Mouse (Mus musculus) CH12.LX (cell line): ENCODE results near the gene Cd151. TPM values are rescaled to one million over a fixed set of nuclear protein-coding genes. Genes with fewer than 3 reads are reported as not detected.
A peak's percentile ranks its signal among the peaks of the same experiment; 100 is the strongest.

Experiments
- DNase-seq: peaks from one replicate; pipeline ENCODE4 v3.0.0-alpha.2; 2013; ENCODE audit errors: extremely low read depth
- H3K27ac ChIP-seq: 2 replicates; pipeline ENCODE4 v1.5.1; 2012; ENCODE audit warnings: low read depth, mild to moderate bottlenecking, control low read depth, moderate library complexity; ENCODE audit not compliant: insufficient read depth
- H3K27me3 ChIP-seq: replicated peaks from 2 replicates; pipeline ENCODE3; 2012; ENCODE audit warnings: inconsistent platforms
- H3K36me3 ChIP-seq, 2 experiments: replicated peaks in 1 of 2; 2 replicates each; pipeline versions ENCODE3 to v1.6.1; 2012; ENCODE audit warnings: inconsistent platforms in 1 of 2, low read length in 1 of 2, mild to moderate bottlenecking in 1 of 2, mixed read lengths in 1 of 2, moderate library complexity in 1 of 2; ENCODE audit not compliant: control insufficient read depth in 1 of 2, insufficient read depth in 1 of 2
- H3K4me1 ChIP-seq, 2 experiments: 2 replicates each; pipeline ENCODE4 v1.6.1; 2012; ENCODE audit warnings: inconsistent platforms in 1 of 2, moderate library complexity in 1 of 2; ENCODE audit not compliant: insufficient read depth in 2 of 2, control insufficient read depth in 1 of 2
- H3K4me2 ChIP-seq: 2 replicates; pipeline ENCODE4 v1.6.1; 2012; ENCODE audit warnings: low read depth, mild to moderate bottlenecking, control low read depth; ENCODE audit not compliant: poor library complexity, insufficient read depth, severe bottlenecking
- H3K4me3 ChIP-seq, 3 experiments: fragments of 150-350 bp in 1 of 3; sonication (generic) in 1 of 3; replicated peaks in 1 of 3; 2 replicates each; pipeline versions ENCODE3 to v1.5.1; 2011 to 2012; ENCODE audit warnings: low read depth in 2 of 3, low read length in 2 of 3, mild to moderate bottlenecking in 2 of 3, moderate library complexity in 2 of 3, control low read depth in 1 of 3, improper control_type of control experiment in 1 of 3, inconsistent platforms in 1 of 3, mixed read lengths in 1 of 3; ENCODE audit not compliant: poor library complexity in 1 of 3
- H3K79me2 ChIP-seq: replicated peaks from 2 replicates; pipeline ENCODE4 v1.6.1; 2012; ENCODE audit warnings: mild to moderate bottlenecking, moderate library complexity; ENCODE audit not compliant: control insufficient read depth, poor library complexity, insufficient read depth, severe bottlenecking; ENCODE audit errors: extremely low read depth
- H3K9ac ChIP-seq: 2 replicates; pipeline ENCODE4 v1.6.1; 2012; ENCODE audit warnings: low read depth, mild to moderate bottlenecking, control low read depth, moderate library complexity; ENCODE audit not compliant: insufficient read depth
- H3K9me3 ChIP-seq: replicated peaks from 2 replicates; pipeline ENCODE3; 2012; ENCODE audit warnings: low read length, inconsistent platforms, mixed read lengths
- CHD1 ChIP-seq: IDR thresholded peaks from 2 replicates; pipeline ENCODE4 v1.6.1; 2012; ENCODE audit warnings: low read depth, low read length, improper control_type of control experiment, inconsistent platforms
- E2F4 ChIP-seq: IDR thresholded peaks from 2 replicates; pipeline ENCODE4 v1.6.1; 2011; ENCODE audit warnings: low read depth, low read length, improper control_type of control experiment; ENCODE audit not compliant: insufficient replicate concordance
- ELF1 ChIP-seq: IDR thresholded peaks from 2 replicates; pipeline ENCODE4 v1.6.1; 2014; ENCODE audit warnings: low read depth, mild to moderate bottlenecking, inconsistent platforms, low read length, improper control_type of control experiment
- ETS1 ChIP-seq: conservative IDR thresholded peaks from 2 replicates; pipeline ENCODE4 v1.6.1; 2012; ENCODE audit warnings: low read depth, mild to moderate bottlenecking, inconsistent platforms, low read length, improper control_type of control experiment, moderate library complexity
- JUND ChIP-seq: conservative IDR thresholded peaks from 2 replicates; pipeline ENCODE4 v1.6.1; 2011; ENCODE audit warnings: low read depth, low read length, improper control_type of control experiment
- MAX ChIP-seq: IDR thresholded peaks from 2 replicates; pipeline ENCODE4 v1.6.1; 2011; ENCODE audit warnings: low read length, improper control_type of control experiment
- MAZ ChIP-seq: IDR thresholded peaks from 2 replicates; pipeline ENCODE4 v1.6.1; 2012; ENCODE audit warnings: low read depth, mild to moderate bottlenecking, inconsistent platforms, low read length, improper control_type of control experiment, moderate library complexity
- MEF2A ChIP-seq: IDR thresholded peaks from 2 replicates; pipeline ENCODE4 v1.6.1; 2014; ENCODE audit warnings: low read depth, mild to moderate bottlenecking, inconsistent platforms, low read length, improper control_type of control experiment, borderline replicate concordance
- NELFE ChIP-seq: IDR thresholded peaks from 2 replicates; pipeline ENCODE4 v1.6.1; 2011; ENCODE audit warnings: low read depth, low read length, improper control_type of control experiment
- NRF1 ChIP-seq: IDR thresholded peaks from 2 replicates; pipeline ENCODE4 v1.6.1; 2014; ENCODE audit warnings: low read depth, mild to moderate bottlenecking, inconsistent platforms, low read length, improper control_type of control experiment, moderate library complexity
- PAX5 ChIP-seq: IDR thresholded peaks from 2 replicates; pipeline ENCODE4 v1.6.1; 2012; ENCODE audit warnings: low read length, inconsistent platforms, mixed read lengths
- POLR2A ChIP-seq: IDR thresholded peaks from 2 replicates; pipeline ENCODE4 v1.6.1; 2011; ENCODE audit warnings: low read depth, mild to moderate bottlenecking, improper control_type of control experiment, low read length
- RAD21 ChIP-seq: IDR thresholded peaks from 2 replicates; pipeline ENCODE4 v1.6.1; 2011; ENCODE audit warnings: low read depth, mild to moderate bottlenecking, low read length, improper control_type of control experiment, moderate library complexity
- RCOR1 ChIP-seq: conservative IDR thresholded peaks from 2 replicates; pipeline ENCODE4 v1.6.1; 2012; ENCODE audit warnings: low read depth, mild to moderate bottlenecking, inconsistent platforms, low read length, improper control_type of control experiment
- SIN3A ChIP-seq: IDR thresholded peaks from 2 replicates; pipeline ENCODE4 v1.6.1; 2012; ENCODE audit warnings: low read length, improper control_type of control experiment, inconsistent platforms
- SMC3 ChIP-seq: IDR thresholded peaks from 2 replicates; pipeline ENCODE4 v1.6.1; 2011; ENCODE audit warnings: low read depth, low read length, improper control_type of control experiment
- TBP ChIP-seq: conservative IDR thresholded peaks from 2 replicates; pipeline ENCODE4 v1.6.1; 2011; ENCODE audit warnings: low read depth, low read length, improper control_type of control experiment
- UBTF ChIP-seq: IDR thresholded peaks from 2 replicates; pipeline ENCODE4 v1.6.1; 2012; ENCODE audit warnings: low read depth, mild to moderate bottlenecking, inconsistent platforms, low read length, improper control_type of control experiment, moderate library complexity
- ZC3H11A ChIP-seq: IDR thresholded peaks from 2 replicates; pipeline ENCODE4 v1.6.1; 2012; ENCODE audit warnings: low read depth, mild to moderate bottlenecking, inconsistent platforms, low read length, improper control_type of control experiment
- ZKSCAN1 ChIP-seq: IDR thresholded peaks from 2 replicates; pipeline ENCODE4 v1.6.1; 2012; ENCODE audit warnings: low read depth, inconsistent platforms, low read length, improper control_type of control experiment, borderline replicate concordance
- ZNF384 ChIP-seq: IDR thresholded peaks from 2 replicates; pipeline ENCODE4 v1.6.1; 2012; ENCODE audit warnings: low read depth, low read length, improper control_type of control experiment, inconsistent platforms
- dilution Hi-C: fragments of 300-500 bp; cut with MboI; formaldehyde crosslinking; loops from 2 replicates; pipeline ENCODE4 v1.14.3; 2020; ENCODE audit warnings: low sequenced_read_pairs; ENCODE audit not compliant: extremely low pct_unique_long_range_greater_than_20kb, extremely low pct_ligation_motif_present
- in situ Hi-C: fragments of 300-500 bp; cut with MboI; formaldehyde crosslinking; loops from 3 replicates; pipeline ENCODE4 v1.14.3; 2019; ENCODE audit warnings: low sequenced_read_pairs, low pct_ligation_motif_present, low pct_unique_long_range_greater_than_20kb, mixed read lengths
- polyA plus RNA-seq: library from polyadenylated mRNA; unstranded; fragments of >175 nt; gene quantifications from 2 replicates; pipeline ENCODE4 v1.2.1, GENCODE M21; 2012; ENCODE audit warnings: low read depth; ENCODE audit not compliant: insufficient read length
- total RNA-seq, 2 experiments: library from RNA; depleted of rRNA; stranded (reverse); fragments of 300-350 nt in 1 of 2; fragments of >200 nt in 1 of 2; gene quantifications; 2 replicates each; pipeline ENCODE4 v1.2.3; 2012 to 2014

Gene Cd151
- total and polyA plus RNA-seq, 3 experiments: 10.6 to 21.1 (median 14.9) TPM

DNA sequence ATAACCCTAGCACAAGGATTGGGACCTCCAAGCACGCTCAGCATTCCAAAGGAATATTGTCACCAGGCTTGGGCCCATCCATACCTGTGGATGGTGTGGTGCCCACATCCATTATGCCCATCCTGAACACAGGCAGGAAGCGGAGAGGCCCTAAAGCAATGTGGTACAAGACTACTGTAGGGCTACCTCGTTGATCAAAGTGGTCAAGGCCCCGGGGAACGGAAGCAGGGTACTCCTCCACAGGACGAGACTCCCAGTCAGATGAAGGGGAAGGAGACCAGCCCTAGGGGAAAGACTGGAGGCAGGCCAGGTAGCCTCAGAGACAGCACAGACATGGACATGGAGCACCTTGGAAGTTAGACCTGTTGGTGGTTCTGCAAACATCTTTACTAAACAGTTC, 5.6 kb downstream of the Cd151 start:
- peaks cover 35 to 61% of the 10 kb centered on the region in 2 experiments for H3K4me1 ChIP-seq
- no peak overlapping the region for H3K4me2 ChIP-seq
- no peak overlapping the region for H3K27ac ChIP-seq
- H3K9ac ChIP-seq: no peak overlapping the region
- no peaks in the 10 kb centered on the region for H3K9me3 ChIP-seq
- in situ Hi-C loops: no loop called here
- H3K79me2 ChIP-seq: peaks cover 22% of the 10 kb centered on the region
- dilution Hi-C loops: no loop called here
- TF ChIP-seq CHD1 (no peak), ZC3H11A (no peak), SMC3 (no peak), ZNF384 (no peak), TBP (no peak), JUND (no peak), E2F4 (no peak), MAZ (no peak), NELFE (no peak), MEF2A (no peak), RCOR1 (no peak), RAD21 (no peak), ELF1 (no peak), UBTF (no peak), PAX5 (no peak), SIN3A (no peak), POLR2A (no peak), MAX (no peak)
- DNase-seq: no peak
- peaks cover 9% of the 10 kb centered on the region for H3K27me3 ChIP-seq
- H3K36me3 ChIP-seq: peaks cover 27 to 46% of the 10 kb centered on the region in 2 experiments
- no peak overlapping the region for H3K4me3 ChIP-seq

DNA sequence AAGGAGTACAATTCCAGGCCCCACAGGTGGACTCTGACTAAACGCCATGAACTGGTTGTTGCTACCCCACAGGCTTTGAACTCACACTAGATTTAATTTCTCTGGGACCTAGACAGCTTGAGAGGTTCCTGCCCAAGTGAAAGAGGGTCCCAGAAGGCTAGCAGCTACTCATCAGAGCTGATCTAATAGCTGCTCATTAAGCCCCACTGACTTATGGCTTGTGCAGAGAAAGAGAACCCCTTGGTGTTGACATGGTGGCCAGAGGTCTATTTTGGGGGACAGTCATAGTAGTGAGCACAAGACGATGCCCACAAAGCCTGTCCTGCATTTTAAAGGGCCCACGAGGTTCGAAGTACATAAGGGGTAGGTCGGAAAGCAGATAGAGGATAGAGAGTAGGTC, 7.0 kb downstream of the Cd151 start:
- TF ChIP-seq NRF1: no peak
- no peak for TF ChIP-seq ETS1
- TF ChIP-seq ZKSCAN1: no peak
- no peak for TF ChIP-seq ZC3H11A
- TF ChIP-seq SIN3A: no peak
- no peak for TF ChIP-seq POLR2A
- Histone ChIP-seq H3K27ac (no peak overlapping the region), H3K4me3 (peak overlapping the region; percentile 74 to 96 (median 89)), H3K9ac (peak overlapping the region; percentile 51), H3K9me3 (no peaks in the 10 kb centered on the region), H3K4me1 (peaks cover 26 to 49% of the 10 kb centered on the region in 2 experiments), H3K4me2 (peak overlapping the region; percentile 86), H3K36me3 (peaks cover 27 to 42% of the 10 kb centered on the region in 2 experiments), H3K79me2 (peaks cover 22% of the 10 kb centered on the region), H3K27me3 (peaks cover 9% of the 10 kb centered on the region)
- no peak for DNase-seq
- dilution Hi-C loops (no loop called here), in situ Hi-C loops (no loop called here)
